Mouse (Mus musculus): ENCODE data around the gene Ccr8.

The Ccr8 gene

DNA sequence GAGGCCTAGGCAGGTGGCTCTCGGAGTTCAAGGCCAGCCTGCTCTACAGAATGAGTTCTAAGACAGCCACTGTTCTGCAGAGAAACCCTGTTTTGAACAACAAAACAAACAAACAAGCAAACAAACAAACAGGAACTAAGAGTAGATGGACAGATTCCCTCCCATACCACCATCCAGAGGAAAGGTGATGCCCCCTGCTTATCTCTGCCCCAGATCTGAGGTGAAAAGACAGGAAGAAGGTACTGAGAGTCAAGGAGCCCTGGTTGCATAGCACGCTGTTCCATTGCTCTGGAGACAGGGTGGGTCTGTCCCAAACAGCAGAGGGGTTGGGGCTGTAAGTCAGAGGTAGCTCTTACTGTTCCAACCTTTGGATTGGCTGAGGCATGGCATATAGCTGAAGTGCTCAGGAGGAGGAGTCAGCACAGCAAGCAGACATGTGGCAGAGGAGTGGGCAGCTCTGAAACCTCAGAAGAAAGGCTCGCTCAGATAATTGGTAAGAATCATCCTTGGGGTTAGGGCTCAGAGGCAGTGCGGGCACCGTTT, at the start of gene Ccr8:
Gene Ccr8 (plus strand): TSS at position 419 of the 543 bp plus-strand sequence.
- DNase-seq: no peak

DNA sequence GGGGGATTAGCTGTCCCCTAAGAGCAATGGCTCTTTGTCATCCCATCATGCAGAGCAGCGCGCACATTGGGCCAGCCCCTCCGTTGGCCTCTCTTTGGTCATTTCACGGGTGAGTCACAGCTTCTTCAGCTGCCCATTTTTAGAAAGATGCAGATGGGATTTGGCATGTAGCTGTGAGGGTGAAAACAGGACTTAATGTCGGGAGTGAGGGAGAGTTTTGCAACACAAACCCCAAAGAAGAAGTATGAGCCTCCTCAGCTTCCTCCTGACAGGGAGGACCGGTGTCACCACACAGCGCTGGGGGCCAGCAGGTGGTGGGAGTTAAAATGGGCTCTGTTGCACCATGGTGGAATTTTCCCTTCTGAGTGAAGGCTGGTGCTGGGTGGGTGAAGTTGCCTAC, 48.8 kb upstream of the Ccr8 start:
- DNase-seq: no peak

DNA sequence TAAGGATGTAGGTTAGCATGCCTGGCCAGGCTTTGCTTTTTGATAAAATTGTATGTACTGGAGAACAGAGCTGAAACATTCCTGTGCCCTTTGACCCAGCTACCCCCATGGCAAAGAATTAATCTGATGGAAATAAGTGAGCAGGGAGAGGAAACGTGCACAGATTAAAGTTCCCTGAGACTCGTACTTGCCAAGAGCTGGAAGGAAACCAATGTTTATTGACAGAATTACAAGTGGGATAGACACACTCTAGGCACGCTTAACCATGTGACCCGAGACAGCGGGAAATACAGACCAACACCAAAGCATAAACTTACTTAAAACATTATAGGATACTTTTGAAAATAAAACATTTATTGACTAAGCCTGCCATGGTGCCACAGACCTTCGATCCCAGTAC, 43.4 kb upstream of the Ccr8 start:
- DNase-seq: no peak

DNA sequence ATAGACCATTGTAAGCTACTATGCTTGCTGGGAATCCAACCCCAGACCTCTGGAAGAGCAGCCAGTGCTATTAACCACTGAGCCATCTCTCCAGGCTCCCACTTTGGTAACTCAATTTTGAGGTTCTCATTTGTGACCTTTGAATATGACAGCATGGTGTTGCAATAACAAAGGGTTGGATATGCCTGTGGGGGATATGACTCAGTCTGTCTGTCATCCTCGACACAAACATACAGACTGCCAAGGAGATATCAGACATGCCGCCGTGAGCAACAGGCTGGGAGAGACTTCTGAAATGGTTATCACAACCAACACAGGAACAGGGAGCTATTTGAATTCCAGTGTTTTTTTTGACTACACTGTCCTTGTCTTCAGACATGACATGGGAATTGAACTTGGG, 42.5 kb upstream of the Ccr8 start:
- no peak for DNase-seq

DNA sequence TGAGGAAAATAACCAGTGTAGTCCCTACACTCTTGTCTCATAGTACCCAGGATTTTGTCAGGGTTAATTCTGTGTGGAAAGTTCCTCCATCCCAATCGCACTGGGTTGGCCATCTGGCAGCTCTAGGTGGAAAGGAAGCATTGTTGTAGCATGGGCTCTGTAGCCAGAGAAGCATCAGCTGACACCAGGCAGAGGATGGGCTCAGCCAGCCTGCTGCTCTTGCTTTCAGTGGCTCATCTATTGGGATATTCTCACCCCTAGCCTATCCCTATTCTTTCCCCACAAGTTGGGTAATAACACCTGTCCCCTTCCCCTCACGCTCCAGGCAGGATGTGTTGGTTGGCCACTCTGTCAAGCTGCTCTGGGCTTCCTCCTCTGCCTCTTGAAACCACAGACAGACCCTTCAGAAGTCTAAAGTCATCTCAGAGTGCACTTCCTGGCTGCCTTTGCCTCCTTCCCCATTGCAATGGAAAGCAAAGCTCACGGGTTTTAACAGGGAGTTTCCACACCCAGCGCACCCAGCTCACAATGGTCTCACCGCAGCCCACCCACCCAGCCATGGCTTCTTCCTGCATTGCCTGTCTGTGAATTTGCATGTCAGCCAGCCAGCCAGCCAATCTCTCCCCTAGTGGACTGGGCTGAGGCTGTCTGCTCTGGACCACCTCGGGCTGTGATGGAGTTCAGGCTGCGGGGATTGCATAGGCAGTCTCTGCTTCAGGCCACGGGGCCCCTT, 37.2 kb upstream of the Ccr8 start:
- DNase-seq: no peak

DNA sequence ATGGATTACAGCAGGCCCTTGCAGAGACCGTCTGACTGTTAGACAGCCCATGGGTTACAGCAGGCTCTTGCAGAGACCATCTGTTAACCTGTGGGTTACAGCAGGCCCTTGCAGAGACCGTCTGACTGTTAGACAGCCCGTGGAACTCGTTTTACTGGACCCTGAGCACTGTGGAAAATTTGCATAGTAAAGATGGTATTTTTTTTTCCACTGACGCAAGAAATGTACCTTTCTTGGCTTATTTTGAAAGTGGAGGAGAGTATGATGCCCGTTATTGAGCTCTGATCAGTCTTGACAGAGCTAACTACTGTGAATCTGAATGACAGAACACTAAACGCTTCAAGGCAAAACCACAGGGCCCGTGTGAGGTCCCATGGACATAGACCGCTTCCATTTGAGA, 35.7 kb upstream of the Ccr8 start:
- DNase-seq: no peak

DNA sequence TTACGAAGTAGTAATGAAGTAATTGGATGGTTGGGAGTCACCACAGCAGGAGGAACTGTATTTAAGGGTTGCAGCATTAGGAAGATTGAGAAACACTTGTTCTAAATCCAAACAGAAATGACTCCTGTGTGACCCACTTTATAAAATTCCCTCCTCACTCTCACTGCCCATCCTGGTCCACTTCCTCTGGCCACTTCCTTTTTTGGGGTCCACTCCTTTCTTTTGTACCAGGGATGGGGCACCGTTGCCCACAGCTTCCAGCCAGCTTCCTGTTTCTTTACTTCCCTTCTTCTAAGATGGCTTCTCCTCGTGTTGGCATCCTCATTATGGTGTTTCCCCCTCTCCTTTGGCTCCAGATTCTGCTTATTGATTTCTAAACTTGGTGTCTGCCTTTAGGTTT, 33.2 kb upstream of the Ccr8 start:
- no peak for DNase-seq

DNA sequence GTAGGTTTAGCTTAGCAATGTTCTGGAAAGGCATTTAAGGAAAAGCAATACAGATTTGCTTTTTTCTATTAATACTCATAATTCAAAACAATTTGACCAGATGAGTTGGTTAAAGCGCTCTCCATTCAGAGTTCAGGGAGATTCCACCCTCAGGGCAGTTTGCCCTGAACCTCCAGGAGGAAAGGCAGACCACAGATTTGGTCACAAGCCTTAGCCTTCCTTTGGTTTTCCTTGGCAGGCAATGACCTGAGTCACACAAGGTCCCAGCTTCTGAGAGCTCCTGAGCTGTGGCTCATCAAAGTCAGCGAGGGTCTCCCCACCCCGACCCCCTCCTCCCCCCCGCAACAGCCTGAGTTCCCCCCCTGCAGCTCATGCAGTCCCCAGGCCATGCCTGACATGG, 27.6 kb upstream of the Ccr8 start:
- no peak for DNase-seq

DNA sequence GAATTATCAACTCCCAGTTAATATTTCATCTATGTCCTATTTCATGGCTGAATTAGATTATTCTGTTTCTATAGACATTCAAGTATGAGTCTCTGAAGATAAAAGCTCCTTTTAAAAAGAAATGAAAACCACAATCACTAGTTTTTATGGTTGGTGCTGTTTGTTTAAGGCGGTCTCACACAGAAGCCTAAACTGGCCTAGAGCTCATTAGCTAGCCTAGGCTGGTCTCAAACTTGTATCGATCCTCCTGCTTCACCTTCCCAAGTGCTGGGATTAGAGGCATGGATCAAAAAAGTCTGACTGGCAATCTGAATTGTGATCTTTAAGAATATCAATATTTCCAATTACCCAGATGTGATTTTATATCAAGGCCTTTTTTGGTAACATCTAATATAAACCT, 24.3 kb upstream of the Ccr8 start:
- DNase-seq: no peak

DNA sequence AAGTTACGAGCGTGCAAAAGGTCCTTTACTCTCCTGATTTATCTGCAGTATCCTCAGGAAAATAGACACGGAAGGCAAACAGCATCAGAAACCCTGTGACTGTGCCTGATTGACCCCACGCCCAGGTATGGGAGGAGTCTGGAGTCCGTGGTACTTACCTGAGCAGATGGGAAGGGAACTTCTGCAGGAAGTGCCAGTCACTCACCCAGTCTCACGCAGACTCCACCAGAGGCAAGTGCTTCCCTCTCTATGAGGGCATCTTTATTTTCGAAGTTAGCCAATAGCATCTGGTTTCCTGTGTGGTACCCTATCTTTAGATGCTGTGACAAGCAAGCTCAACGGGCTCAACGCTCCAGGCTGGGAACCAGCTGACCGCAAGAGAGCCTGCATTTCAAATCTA, 23.9 kb upstream of the Ccr8 start:
- no peak for DNase-seq

DNA sequence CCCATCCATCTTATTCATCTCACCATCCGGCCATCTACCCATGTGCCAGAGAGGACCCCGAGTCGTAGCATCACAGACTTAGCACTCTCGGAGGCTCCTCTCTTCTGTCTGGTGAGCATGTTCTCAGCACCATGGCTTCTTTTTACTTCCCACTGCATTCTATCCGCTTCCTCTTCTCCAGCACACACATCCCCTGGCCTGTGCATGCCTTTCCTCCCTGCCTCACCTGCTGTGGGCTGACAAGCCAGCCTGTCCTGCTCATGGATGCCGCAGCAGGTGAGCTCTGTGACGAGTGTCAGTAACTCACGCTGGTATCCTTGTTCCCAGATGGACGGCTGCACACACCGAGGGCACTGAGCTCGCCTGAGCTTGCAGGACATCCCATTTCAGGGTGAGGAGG, 22.1 kb upstream of the Ccr8 start, which contains the start of gene Cx3cr1:
Gene Cx3cr1 (minus strand): TSS at position 101 of the 400 bp plus-strand sequence.
- DNase-seq: no peak

DNA sequence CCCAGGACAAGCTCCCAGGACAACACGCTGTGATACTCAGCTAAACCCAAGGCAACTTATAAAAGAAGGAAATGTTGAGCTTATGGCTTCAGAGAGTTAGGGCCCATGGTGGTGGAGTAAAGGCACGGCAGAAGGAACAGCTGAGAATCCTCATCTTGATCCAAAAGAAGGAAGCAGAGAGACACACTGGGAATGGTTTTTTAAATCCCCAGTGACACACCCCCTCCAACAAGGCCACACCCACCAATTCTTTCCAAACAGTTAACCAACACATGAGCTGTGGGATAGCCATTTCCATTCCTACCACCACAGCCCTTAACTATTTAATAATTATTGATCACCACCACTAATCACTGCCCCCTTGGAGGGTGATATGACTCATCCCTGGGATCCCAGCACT, 20.7 kb upstream of the Ccr8 start:
- no peak for DNase-seq

DNA sequence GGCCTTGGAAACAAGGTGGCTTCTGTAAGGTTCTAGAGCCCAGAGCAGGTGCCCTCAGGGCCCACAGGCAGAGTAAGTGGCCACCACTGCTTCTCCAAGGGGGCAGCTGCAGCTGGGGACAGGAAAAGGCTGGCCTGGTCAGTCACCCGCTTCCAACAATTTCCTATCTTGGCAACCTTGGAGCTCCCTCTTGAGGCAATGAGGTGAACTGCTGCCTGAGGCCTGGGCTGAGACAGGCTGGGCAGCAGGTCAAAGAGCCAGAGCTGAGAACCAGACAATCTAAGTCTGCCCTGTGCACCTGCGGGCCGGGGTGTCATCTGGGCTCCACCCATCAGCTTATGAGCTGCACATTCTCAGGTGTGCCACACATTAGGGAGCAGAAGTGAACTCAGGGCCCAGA, 18.7 kb upstream of the Ccr8 start:
- DNase-seq: peak; percentile 79 to 86

DNA sequence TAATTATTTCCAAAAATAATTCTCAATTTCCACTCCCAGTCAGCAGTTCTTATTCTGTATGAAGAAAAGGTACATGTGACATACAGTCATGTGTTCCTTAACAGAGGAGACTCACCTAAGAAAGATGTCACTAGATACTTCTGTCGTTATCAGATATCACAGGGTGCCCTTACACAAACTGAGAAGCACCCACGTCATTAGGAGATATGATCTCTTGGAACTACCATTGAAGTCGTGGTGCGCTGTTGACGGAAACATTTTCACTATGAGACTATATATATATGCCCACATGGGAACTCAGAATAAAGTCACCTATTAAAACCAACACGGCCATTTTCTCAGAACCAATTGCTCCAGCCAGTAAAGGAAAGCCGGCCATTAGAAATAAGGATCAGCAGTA, 17.4 kb upstream of the Ccr8 start:
- DNase-seq: no peak

DNA sequence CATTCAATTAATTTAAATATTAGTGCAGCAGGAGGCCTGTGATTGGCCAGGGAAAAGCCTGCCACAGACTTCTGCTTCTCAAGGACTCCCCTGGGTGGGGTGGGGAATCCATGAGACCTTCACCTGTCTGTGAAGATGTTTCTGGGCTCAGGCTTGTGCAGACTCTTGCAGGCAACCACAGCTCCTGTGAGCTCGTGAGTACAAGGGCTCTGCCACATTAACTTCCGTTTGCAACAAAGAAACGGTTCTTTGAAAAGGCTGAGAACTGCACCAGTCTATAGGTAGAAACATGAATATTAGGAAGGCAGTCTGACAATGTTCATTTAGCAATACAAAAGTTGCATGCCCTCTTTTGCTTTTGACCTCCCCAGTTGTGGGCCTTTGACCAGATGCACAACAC, 13.7 kb upstream of the Ccr8 start:
- DNase-seq: no peak

DNA sequence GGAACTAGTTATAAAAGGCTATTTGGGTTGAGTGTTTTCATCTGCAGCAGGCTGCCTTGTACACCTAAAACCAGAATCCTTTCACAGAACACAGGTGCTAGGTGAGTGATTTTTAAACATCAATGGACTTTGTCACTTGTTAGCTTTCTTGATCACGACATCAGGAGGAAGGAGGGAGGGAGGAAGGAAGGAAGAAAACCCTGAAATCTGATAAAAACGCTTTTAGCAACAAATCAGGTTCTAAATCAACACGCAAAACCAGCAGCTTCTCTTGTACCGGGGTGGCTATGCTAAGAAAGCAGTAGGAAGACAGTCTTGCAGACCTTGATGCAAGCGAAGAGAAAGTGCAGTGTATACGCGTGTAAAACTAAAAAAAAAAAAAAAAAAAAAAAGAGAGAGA, 12.0 kb upstream of the Ccr8 start:
- no peak for DNase-seq

DNA sequence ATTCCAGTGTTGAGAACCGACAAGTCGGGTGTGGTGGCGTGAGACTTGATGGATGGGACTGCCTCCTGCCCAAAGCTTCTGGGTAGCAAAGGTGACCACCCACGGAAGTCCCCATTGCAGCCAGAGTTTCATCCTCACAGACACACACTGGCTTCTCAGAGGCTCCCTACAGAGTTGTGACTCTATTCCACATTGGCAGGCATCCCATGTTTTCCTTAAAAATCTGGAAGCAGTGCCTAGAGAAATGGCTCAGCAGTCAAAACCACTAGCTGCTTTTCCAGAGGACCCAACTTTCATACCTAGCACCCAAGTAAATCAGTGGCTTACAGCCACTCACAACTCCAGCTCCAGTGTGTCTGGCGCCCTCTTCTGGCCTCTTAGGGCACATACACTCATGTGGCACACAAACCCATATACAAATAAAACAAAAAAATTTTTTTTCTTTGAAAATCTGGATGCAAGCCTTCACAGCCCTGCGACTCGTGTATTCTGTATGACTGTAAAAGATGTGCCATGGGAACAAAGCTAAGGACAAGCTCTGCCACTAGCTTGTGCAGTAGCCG, 11.3 kb upstream of the Ccr8 start:
- DNase-seq: no peak

DNA sequence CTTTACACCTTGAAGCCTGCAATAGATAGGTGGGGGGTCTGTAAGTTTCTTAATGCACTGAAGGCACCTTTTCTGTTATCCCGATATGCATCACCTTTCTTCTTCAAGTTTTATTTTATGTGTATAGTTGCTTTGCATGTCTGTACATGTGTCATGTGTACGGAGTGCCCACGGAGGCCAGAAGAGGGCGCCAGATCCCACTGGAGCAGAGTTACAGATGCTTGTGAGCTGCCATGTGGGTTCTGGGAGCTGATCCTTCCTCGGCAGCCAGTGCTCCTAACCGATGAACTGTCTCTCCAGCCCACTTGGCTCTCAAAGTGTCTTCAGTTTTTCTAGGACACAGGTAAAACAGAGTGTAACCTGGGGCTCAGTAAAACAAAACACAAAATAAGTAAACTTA, 10.7 kb upstream of the Ccr8 start:
- no peak for DNase-seq

DNA sequence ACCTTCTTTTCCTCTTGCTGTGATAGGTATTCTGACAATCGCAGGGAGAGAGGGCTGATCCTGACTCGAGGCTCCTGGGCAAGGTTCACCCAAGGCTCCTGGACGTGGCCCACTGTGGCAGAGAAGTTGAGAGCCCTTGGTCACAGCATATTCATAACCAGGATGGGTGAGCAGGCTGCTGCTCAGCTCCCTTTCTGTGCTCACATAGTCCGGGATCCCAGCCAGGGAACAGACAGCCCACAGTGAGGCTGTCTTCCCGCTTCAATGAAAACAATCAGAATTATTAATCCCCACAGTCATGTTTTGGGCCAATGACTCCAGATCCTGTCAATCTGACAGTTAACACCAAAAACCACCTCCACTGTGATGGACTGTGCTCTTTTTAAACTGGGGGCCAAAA, 9.9 kb upstream of the Ccr8 start:
- no peak for DNase-seq

DNA sequence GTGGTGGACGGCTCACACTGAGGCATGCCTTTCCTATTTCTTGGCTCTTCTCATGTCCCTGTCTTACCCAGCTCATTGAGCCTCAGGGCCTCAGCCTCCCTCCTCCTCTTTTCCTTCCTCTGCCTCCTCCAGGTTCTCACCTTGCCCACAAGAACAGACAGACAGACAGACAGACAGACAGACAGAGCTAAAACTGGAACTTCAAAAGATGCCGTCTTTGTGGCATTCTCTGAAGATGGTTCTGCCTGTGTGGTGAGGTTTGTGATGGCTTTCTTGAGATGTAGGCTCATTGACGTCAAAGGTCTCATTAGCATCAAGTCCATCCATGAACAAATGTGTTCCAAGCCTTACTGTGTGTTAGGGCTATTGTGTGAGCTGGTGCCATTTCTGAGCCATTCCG, 9.2 kb upstream of the Ccr8 start:
- DNase-seq: no peak

DNA sequence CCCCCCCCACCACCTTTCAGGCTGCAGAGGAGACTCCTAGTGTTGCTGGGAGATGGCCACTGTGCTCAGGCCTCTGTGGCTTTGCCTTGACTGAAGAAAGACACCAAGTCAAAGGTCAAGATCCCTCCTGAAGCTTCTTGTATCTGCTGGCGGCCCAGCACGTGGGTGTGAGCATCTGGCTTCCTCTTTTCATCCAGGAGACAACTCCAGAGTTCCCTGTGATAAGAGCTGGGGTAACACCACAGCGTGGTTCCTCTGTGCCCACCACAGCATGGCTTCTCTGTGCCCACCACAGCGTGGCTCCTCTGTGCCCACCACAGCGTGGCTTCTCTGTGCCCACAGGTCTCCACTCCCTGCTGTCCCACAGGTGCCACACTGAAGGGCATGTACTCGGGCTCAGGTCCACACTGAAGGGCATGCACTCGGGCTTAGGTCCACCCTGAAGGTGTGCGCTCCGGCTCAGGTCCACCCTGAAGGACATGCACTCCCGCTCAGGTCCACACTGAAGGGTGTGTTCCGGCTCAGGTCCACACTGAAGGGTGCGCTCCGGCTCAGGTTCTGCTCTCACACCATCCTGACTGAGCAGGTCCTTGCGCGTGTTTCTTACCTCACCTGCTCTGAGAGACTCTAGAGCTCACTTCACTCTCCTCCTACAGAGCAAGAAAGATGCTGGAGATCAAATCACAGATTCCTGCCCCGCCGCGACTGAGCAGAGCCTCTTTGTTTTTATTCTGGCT, 8.6 kb upstream of the Ccr8 start:
- no peak for DNase-seq

DNA sequence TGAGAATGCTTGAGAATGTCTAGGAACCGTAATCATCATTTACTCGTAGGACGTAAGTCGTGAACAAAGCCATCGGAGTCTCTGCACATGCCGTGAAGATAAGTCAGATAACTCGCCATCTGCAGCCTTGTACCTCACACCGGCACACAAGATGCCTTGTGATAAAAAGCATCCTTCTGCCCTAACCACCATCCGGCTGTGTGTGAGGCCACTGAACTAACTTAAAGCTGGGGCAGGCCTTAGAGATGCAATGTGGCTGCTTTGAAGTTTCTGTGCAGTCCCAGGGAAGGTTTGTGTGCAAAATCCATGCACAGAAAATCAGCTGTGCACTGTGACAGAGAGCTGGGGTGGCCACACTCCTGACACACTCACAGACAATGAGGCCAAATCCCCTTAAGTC, 7.5 kb upstream of the Ccr8 start:
- DNase-seq: no peak

DNA sequence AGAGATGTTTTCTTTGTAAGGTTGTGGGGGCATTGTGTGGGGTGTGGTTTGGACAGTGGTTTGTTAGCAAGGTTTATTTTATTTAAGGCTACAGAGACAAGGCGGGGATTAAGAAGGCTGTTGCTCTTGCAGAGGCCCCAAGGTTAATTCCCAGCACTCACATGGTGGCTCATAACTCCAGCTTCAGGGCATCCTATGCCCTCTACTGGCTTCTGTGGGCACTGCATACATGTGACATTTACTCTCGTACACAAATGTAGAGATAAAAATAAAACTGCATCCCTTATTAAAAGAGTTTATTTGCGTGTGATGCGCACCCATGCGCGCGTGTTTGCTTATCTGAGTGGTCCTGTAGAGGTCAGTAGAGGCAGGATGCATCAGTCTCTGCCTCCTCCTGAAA, 2.8 kb upstream of the Ccr8 start:
- no peak for DNase-seq

DNA sequence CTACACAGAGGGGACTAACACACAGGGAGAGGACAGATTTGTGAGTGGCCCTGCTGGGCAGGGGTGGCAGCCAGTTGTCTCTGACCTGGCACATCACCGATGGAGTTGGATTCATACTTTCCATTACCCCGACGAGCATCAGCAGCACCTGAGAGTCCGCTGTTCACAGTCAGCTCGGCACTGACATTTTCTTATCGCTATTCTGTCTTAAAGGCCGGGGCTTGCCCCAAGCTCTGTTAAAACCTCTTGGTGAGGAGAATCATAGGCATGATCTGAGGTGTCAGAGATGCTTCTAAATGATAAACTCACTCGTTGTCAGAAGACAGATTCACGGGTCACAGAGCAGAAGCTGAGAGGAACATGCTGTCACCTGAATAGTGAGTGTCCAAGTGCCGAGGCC, 828 bp upstream of the Ccr8 start:
- DNase-seq: no peak

Data from kidney, postnatal 25 days (tissue).